Mouse (Mus musculus): ENCODE measurements at regions not wholly inside any gene's neighbourhood (a gene's known extent, or its start where the extent isn't known, plus 50 kb on each side); places are given as distances from the start of the nearest gene placed in this dataset.

GRCm38 (mm10) chr16:78156138-78156875 is 145.0 kb upstream of the Cxadr start:
- DNase-seq, result no peak

GRCm38 (mm10) chr16:78153899-78154605 is 147.2 kb upstream of the Cxadr start:
- no peak for DNase-seq

GRCm38 (mm10) chr16:78144146-78144545 is 157.1 kb upstream of the Cxadr start:
- DNase-seq, result no peak

- no peak for DNase-seq
These were observed 165.8 kb upstream of the Cxadr start for GRCm38 (mm10) chr16:78135501-78135900.

- DNase-seq, result no peak
These were observed 166.8 kb upstream of the Cxadr start for GRCm38 (mm10) chr16:78134531-78134930.

GRCm38 (mm10) chr16:78121668-78122067 is 179.6 kb upstream of the Cxadr start:
- no peak for DNase-seq

GRCm38 (mm10) chr16:78120346-78120899 is 180.9 kb upstream of the Cxadr start:
- DNase-seq, result no peak

GRCm38 (mm10) chr16:78104246-78104645 is 197.0 kb upstream of the Cxadr start:
- DNase-seq, result no peak

- DNase-seq, result no peak
These were observed 199.6 kb upstream of the Cxadr start for GRCm38 (mm10) chr16:78101415-78102326.

- no peak for DNase-seq
These were observed 201.4 kb upstream of the Cxadr start for GRCm38 (mm10) chr16:78099842-78100241.

- no peak for DNase-seq
These were observed 202.2 kb upstream of the Cxadr start for GRCm38 (mm10) chr16:78099114-78099513.

- DNase-seq, result no peak
These were observed 202.7 kb upstream of the Cxadr start for GRCm38 (mm10) chr16:78098555-78098954.

- DNase-seq, result no peak
These were observed 204.7 kb upstream of the Cxadr start for GRCm38 (mm10) chr16:78096571-78096970.

- DNase-seq, result no peak
These were observed 211.1 kb upstream of the Cxadr start for GRCm38 (mm10) chr16:78090155-78090554.

- DNase-seq, result no peak
These were observed 233.7 kb upstream of the Cxadr start for GRCm38 (mm10) chr16:78067532-78068118.

GRCm38 (mm10) chr16:78060516-78060915 is 240.8 kb upstream of the Cxadr start:
- no peak for DNase-seq

- DNase-seq, result no peak
These were observed 243.7 kb upstream of the Cxadr start for GRCm38 (mm10) chr16:78057549-78057948.

GRCm38 (mm10) chr16:78052133-78052532 is 249.2 kb upstream of the Cxadr start:
- DNase-seq, result no peak

- no peak for DNase-seq
These were observed 261.0 kb upstream of the Cxadr start for GRCm38 (mm10) chr16:78040149-78040920.

GRCm38 (mm10) chr16:78019605-78020285 is 281.5 kb upstream of the Cxadr start:
- no peak for DNase-seq

- no peak for DNase-seq
These were observed 285.9 kb upstream of the Cxadr start for GRCm38 (mm10) chr16:78015401-78015800.
